ENCODE assay signal across 22 mouse cellular contexts in the genomic region with DNA sequence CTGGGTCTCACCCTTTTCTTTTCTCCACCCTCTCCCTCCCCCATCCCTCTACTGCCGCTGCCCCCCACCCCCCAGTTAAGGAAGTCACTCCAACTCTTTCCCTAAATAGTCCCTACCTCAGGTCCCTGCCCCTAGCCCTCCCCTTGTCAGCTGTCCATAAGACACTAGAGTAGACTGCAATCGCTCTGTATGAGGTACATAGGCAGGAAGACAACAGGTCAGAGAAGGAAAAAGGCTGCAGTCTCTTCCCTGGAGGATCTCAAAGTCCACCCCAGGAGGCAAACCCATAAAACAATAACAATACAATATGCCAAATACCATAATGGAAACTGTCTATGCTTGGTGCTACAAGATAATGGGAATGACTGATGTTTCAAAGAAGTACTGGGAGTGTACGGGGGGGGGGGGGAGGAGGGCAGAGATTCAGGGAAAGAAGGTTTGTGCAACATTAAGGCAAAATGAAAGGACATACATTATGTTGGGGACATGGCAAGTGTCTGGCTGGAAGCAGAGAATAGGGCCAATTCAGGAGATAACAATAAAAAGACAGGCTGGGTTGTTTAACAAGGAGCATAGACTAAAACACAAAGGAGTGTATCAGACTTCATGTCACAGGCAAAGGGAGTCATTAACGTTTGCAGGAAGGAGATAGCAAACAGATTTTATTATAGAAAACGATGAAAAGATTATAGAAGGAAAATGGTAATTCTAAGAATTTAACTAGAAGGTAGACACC. TPM values are rescaled to one million over a fixed set of nuclear protein-coding genes. Genes with fewer than 3 reads are reported as not detected.
DNase-seq lines count a peak whose midpoint lies in the region; ATAC-seq and TF ChIP-seq lines count a peak whose summit lies in the region.
"Had no signal": no experiment of that assay in that cellular context is flagged by ENCODE, and none has a peak within 500 bp of the region (broad histone marks: within the 10 kb centered on the region; RNA-seq: fewer than 3 reads in every experiment).

No protein-coding gene starts in this region.

- TF ChIP-seq CTCF in G1E (IDR thresholded peaks at IDR 0.05; ENCODE audit: low read depth, low read length): no peak
- TF ChIP-seq CTCF in brain, embryonic 14.5 days (IDR thresholded peaks at IDR 0.05; ENCODE audit: borderline replicate concordance, extremely low read depth, insufficient read depth, insufficient read length): no peak

- no peak overlapping the region for H3K27ac ChIP-seq in liver, embryonic 12.5 days
- H3K27ac ChIP-seq: embryonic facial prominence, embryonic 13.5 days; forebrain, embryonic 10.5 days; heart, adult 2 months; heart, embryonic 13.5 days; kidney, embryonic 15.5 days; layer of hippocampus, adult 2 months; midbrain, embryonic 15.5 days; neural tube, embryonic 13.5 days had no signal

- H3K9me3 ChIP-seq in liver, embryonic 12.5 days (replicated peaks): no peaks in the 10 kb centered on the region
- H3K9me3 ChIP-seq in G1E (replicated peaks): no peaks in the 10 kb centered on the region
- H3K9me3 ChIP-seq: embryonic facial prominence, embryonic 13.5 days; forebrain, embryonic 10.5 days; heart, embryonic 13.5 days; kidney, embryonic 15.5 days; midbrain, embryonic 15.5 days; neural tube, embryonic 13.5 days had no signal

- no peak overlapping the region for H3K4me3 ChIP-seq in liver, embryonic 12.5 days
- H3K4me3 ChIP-seq in G1E (ENCODE audit: low read depth, low read length): no peak overlapping the region
- H3K4me3 ChIP-seq: embryonic facial prominence, embryonic 13.5 days; forebrain, embryonic 10.5 days; heart, adult 2 months; heart, embryonic 13.5 days; kidney, embryonic 15.5 days; layer of hippocampus, adult 2 months; midbrain, embryonic 15.5 days; neural tube, embryonic 13.5 days had no signal

- peaks cover 29% of the 10 kb centered on the region for H3K4me1 ChIP-seq in liver, embryonic 12.5 days
- H3K4me1 ChIP-seq in G1E (ENCODE audit: insufficient read depth, low read depth, low read length): peaks cover 65% of the 10 kb centered on the region

- TF ChIP-seq POLR2A in brain, embryonic 14.5 days (IDR thresholded peaks at IDR 0.05; ENCODE audit: borderline replicate concordance, extremely low read depth, insufficient read depth, insufficient read length, poor library complexity, severe bottlenecking): no peak

- DNase-seq in liver (no peak), G1E (ENCODE audit: low spot score) (no peak)
- DNase-seq in brain, embryonic 14.5 days (ENCODE audit: low read depth): peak; percentile 14
- DNase-seq in large intestine, adult 2 months (ENCODE audit: low read depth, low spot score): peak; percentile 32
- no peak for DNase-seq in layer of hippocampus, postnatal 10 days (ENCODE audit: low spot score in 2 of 2)
- no peak for DNase-seq in thymus, postnatal 14 days
- DNase-seq in left cerebral cortex, adult 9 months (ENCODE audit: low spot score in 2 of 2): no peak
- DNase-seq: B cell, adult 2 months; cerebellum, adult 9-10 months; heart, adult 2 months; kidney, adult 11 months; left cerebral cortex, postnatal 4 days; right cerebral cortex, postnatal 4 days had no signal

- 26% methylated on average over 5 of the region's 5 CpGs for WGBS in liver, embryonic 12.5 days (ENCODE audit: insufficient replicate concordance)
- WGBS in large intestine, adult 2 months: 20% methylated on average over 5 of the region's 5 CpGs

- H3K4me2 ChIP-seq in liver, embryonic 12.5 days: peak overlapping the region; percentile 6; the same call in 1 of the 2 replicates
- H3K4me2 ChIP-seq: embryonic facial prominence, embryonic 13.5 days; kidney, embryonic 15.5 days had no signal

- H3K27me3 ChIP-seq in liver, embryonic 12.5 days (replicated peaks): no peaks in the 10 kb centered on the region
- no peaks in the 10 kb centered on the region for H3K27me3 ChIP-seq in G1E (ENCODE audit: insufficient read depth, low read length)
- H3K27me3 ChIP-seq: embryonic facial prominence, embryonic 13.5 days; heart, embryonic 13.5 days; kidney, embryonic 15.5 days; midbrain, embryonic 15.5 days; neural tube, embryonic 13.5 days had no signal

- no peak overlapping the region for H3K9ac ChIP-seq in liver, embryonic 12.5 days
- H3K9ac ChIP-seq: embryonic facial prominence, embryonic 13.5 days; kidney, embryonic 15.5 days; midbrain, embryonic 15.5 days; neural tube, embryonic 13.5 days had no signal

- no peaks in the 10 kb centered on the region for H3K36me3 ChIP-seq in liver, embryonic 12.5 days
- H3K36me3 ChIP-seq in G1E (replicated peaks): no peaks in the 10 kb centered on the region
- H3K36me3 ChIP-seq: embryonic facial prominence, embryonic 13.5 days; forebrain, embryonic 10.5 days; heart, embryonic 13.5 days; kidney, embryonic 15.5 days; midbrain, embryonic 15.5 days; neural tube, embryonic 13.5 days had no signal

- ATAC-seq in liver, embryonic 12.5 days: no peak
- peak; percentile 41; the same call in 1 of the 2 replicates for ATAC-seq in G1E (ENCODE audit: extremely low read depth, insufficient number of reproducible peaks, low FRiP score, poor library complexity, severe bottlenecking)
- ATAC-seq: hindbrain, embryonic 16.5 days had no signal

RNA-seq across cellular contexts. Expression of a gene that starts 30.8 kb away (rescaled TPM):
- polyA plus RNA-seq in liver, embryonic 12.5 days (2016; fragmentation: Nextera tagmentation; extraction: Ambion mirVana): 1.6 and 1.9 TPM in 2 replicates
- total RNA-seq in G1E (2014; fragmentation: Nextera tagmentation) (62.7 and 84.3 TPM in 2 replicates), G1E (2017) (9.6 and 11.4 TPM in 2 replicates)
- polyA plus RNA-seq in G1E (2012): 1.2 and 2.4 TPM in 2 replicates
- 2.3 and 3.3 TPM in 2 replicates for polyA plus RNA-seq in brain, embryonic 14.5 days (2012; rRNA removed)
- polyA plus RNA-seq in large intestine, adult 2 months (2012; rRNA removed): 0.36 and 0.73 TPM in 2 replicates
- total RNA-seq in layer of hippocampus, postnatal 10 days (2021): 1 to 10 TPM; 6.4 to 6.6 TPM

Comparison
In these comparisons a context has a peak if more than half of its experiments do, and no peak if none do; other contexts are left out.
1. DNase-seq: peak in brain, embryonic 14.5 days (single experiment) and large intestine, adult 2 months (single experiment); none in liver (single experiment), G1E (single experiment), layer of hippocampus, postnatal 10 days (0 of 2), thymus, postnatal 14 days (single experiment) and left cerebral cortex, adult 9 months (0 of 2).